Mouse (Mus musculus) lung, adult 2 months (tissue): ENCODE results near the gene Arpp21.

ENCODE experiments used
- CTCF ChIP-seq: fragments of 200-500 bp; IDR thresholded peaks from 2 replicates; pipeline ENCODE4 v1.5.1; 2011; ENCODE audit warnings: mild to moderate bottlenecking, low read length, control low read depth; ENCODE audit not compliant: insufficient read depth
- POLR2A ChIP-seq: fragments of 200-500 bp; IDR thresholded peaks from 2 replicates; pipeline ENCODE4 v1.6.1; 2011; ENCODE audit warnings: low read depth, mild to moderate bottlenecking, control low read depth, low read length, borderline replicate concordance; ENCODE audit errors: extremely low read depth

- TF ChIP-seq CTCF (no peak), POLR2A (no peak)
These were observed 58.2 kb downstream of the Arpp21 start for GRCm38 (mm10) chr9:112177569-112177968.
